Mouse (Mus musculus) liver, adult 2 months (tissue): ENCODE data around the gene B230219D22Rik.

Experiments
- CTCF ChIP-seq: fragments of 200-500 bp; IDR thresholded peaks from 2 replicates; pipeline ENCODE4 v1.5.1; 2011; ENCODE audit warnings: low read depth, low read length, control low read depth
- POLR2A ChIP-seq: fragments of 200-500 bp; IDR thresholded peaks from 2 replicates; pipeline ENCODE4 v1.6.1; 2011; ENCODE audit warnings: low read length, control low read depth; ENCODE audit not compliant: insufficient read depth; ENCODE audit errors: extremely low read depth

GRCm38 (mm10) chr13:55726598-55727119 lies 33.7 kb downstream of the B230219D22Rik start:
- TF ChIP-seq POLR2A (no peak), CTCF (peak; percentile 16; the same call in 1 of the 2 replicates)
